Mouse (Mus musculus) cerebellum, adult 9-10 months (tissue): ENCODE measurements at regions not wholly inside any gene's neighbourhood (a gene's known extent, or its start where the extent isn't known, plus 50 kb on each side); places are given as distances from the start of the nearest gene placed in this dataset.

Source experiments
- DNase-seq: peaks from one replicate; pipeline ENCODE4 v3.0.0; 2022

- DNase-seq = no peak
Measured at GRCm38 (mm10) chr2:148551207-148551606, 107.8 kb upstream of the Cd93 start.

GRCm38 (mm10) chr2:148549618-148550017 is 106.3 kb upstream of the Cd93 start:
- no peak for DNase-seq

GRCm38 (mm10) chr2:148542340-148542739 is 99.0 kb upstream of the Cd93 start:
- DNase-seq = no peak

GRCm38 (mm10) chr2:148537914-148538510 is 94.6 kb upstream of the Cd93 start:
- DNase-seq = no peak

- DNase-seq = no peak
Measured at GRCm38 (mm10) chr2:148537251-148537650, 93.9 kb upstream of the Cd93 start.

- DNase-seq = no peak
Measured at GRCm38 (mm10) chr2:148536608-148537007, 93.2 kb upstream of the Cd93 start.

GRCm38 (mm10) chr2:148535562-148536180 is 92.3 kb upstream of the Cd93 start:
- DNase-seq = no peak

GRCm38 (mm10) chr2:148532051-148532450 is 88.7 kb upstream of the Cd93 start:
- DNase-seq = no peak

GRCm38 (mm10) chr2:148530546-148530945 is 87.2 kb upstream of the Cd93 start:
- DNase-seq = no peak

GRCm38 (mm10) chr2:148529900-148530299 is 86.5 kb upstream of the Cd93 start:
- DNase-seq = no peak

GRCm38 (mm10) chr2:148527755-148528154 is 84.4 kb upstream of the Cd93 start:
- no peak for DNase-seq

- DNase-seq = no peak
Measured at GRCm38 (mm10) chr2:148525496-148525895, 82.1 kb upstream of the Cd93 start.

- DNase-seq = no peak
Measured at GRCm38 (mm10) chr2:148523401-148523800, 80.0 kb upstream of the Cd93 start.

GRCm38 (mm10) chr2:148522936-148523335 is 79.6 kb upstream of the Cd93 start:
- no peak for DNase-seq

GRCm38 (mm10) chr2:148521966-148522575 is 78.7 kb upstream of the Cd93 start:
- no peak for DNase-seq

GRCm38 (mm10) chr2:148520291-148520690 is 76.9 kb upstream of the Cd93 start:
- DNase-seq = no peak

- no peak for DNase-seq
Measured at GRCm38 (mm10) chr2:148519689-148520290, 76.4 kb upstream of the Cd93 start.

GRCm38 (mm10) chr2:148517906-148518305 is 74.5 kb upstream of the Cd93 start:
- DNase-seq = no peak

- DNase-seq = no peak
Measured at GRCm38 (mm10) chr2:148510008-148510681, 66.8 kb upstream of the Cd93 start.

- no peak for DNase-seq
Measured at GRCm38 (mm10) chr2:148509357-148509756, 66.0 kb upstream of the Cd93 start.

- DNase-seq = no peak
Measured at GRCm38 (mm10) chr2:148507523-148507922, 64.2 kb upstream of the Cd93 start.

- no peak for DNase-seq
Measured at GRCm38 (mm10) chr2:148506966-148507365, 63.6 kb upstream of the Cd93 start.

GRCm38 (mm10) chr2:148505651-148506050 is 62.3 kb upstream of the Cd93 start:
- DNase-seq = no peak
